Mouse (Mus musculus) neural tube, embryonic 12.5 days (tissue): ENCODE measurements around the gene Atxn7l3b. TPM values are rescaled to one million over a fixed set of nuclear protein-coding genes. Genes with fewer than 3 reads are reported as not detected.
"Not testable (repeated sequence)": the region's sequence is repeated elsewhere in the genome, so short reads cannot be mapped to it uniquely, and the experiment has no call there.

Experiments used
- ATAC-seq: fragments of 200-750 bp; cut with Nextera tagmentation; 2 replicates; pipeline ENCODE4 v1.8.0; 2017; ENCODE audit warnings: low read depth, mild to moderate bottlenecking, moderate TSS enrichment, moderate library complexity; ENCODE audit not compliant: low FRiP score
- H3K27ac ChIP-seq: fragments of 300-500 bp; sonication (generic); 2 replicates; pipeline ENCODE4 v1.5.1; 2016
- H3K27me3 ChIP-seq: fragments of 300-500 bp; sonication (generic); replicated peaks from 2 replicates; pipeline ENCODE4 v1.6.1; 2016; ENCODE audit warnings: mild to moderate bottlenecking
- H3K36me3 ChIP-seq: fragments of 300-500 bp; sonication (generic); 2 replicates; pipeline ENCODE4 v1.6.1; 2016; ENCODE audit warnings: mild to moderate bottlenecking
- H3K4me1 ChIP-seq: fragments of 300-500 bp; sonication (generic); 2 replicates; pipeline ENCODE4 v1.6.1; 2016
- H3K4me2 ChIP-seq: fragments of 300-500 bp; sonication (generic); replicated peaks from 2 replicates; pipeline ENCODE4 v1.6.1; 2016; ENCODE audit warnings: mild to moderate bottlenecking
- H3K4me3 ChIP-seq: fragments of 300-500 bp; sonication (generic); 2 replicates; pipeline ENCODE4 v1.5.1; 2016
- H3K9ac ChIP-seq: fragments of 300-500 bp; sonication (generic); 2 replicates; pipeline ENCODE4 v1.6.1; 2016; ENCODE audit warnings: mild to moderate bottlenecking
- H3K9me3 ChIP-seq: fragments of 300-500 bp; sonication (generic); 2 replicates; pipeline ENCODE4 v1.6.1; 2016; ENCODE audit warnings: mild to moderate bottlenecking
- WGBS: fragments of 180-500 bp; shearing (Covaris S2); methylation state at CpG from one replicate; pipeline ENCODE4 v1.1.7; 2016; 5-methylcytosine and 5-hydroxymethylcytosine counted together
- polyA plus RNA-seq: library from polyadenylated mRNA; unstranded; fragments of >200 nt; fragmentation: Nextera tagmentation; extraction: Ambion mirVana; gene quantifications from 2 replicates; pipeline ENCODE4 v1.2.1, GENCODE M21; 2016

The Atxn7l3b gene
- 383 and 408 TPM in 2 replicates for polyA plus RNA-seq

GRCm38 (mm10) chr10:112928452-112929221, at the start of gene Atxn7l3b:
Atxn7l3b (minus strand) TSS chr10:112929001.
- Histone ChIP-seq H3K4me3 (peak within 1 kb of the TSS; percentile 73), H3K36me3 (peaks cover 19% of the 10 kb centered on the region), H3K27me3 (no peaks in the 10 kb centered on the region), H3K9ac (peak within 1 kb of the TSS; percentile 83), H3K27ac (peak within 1 kb of the TSS; percentile 86; the same call in 1 of the 2 replicates), H3K9me3 (no peaks in the 10 kb centered on the region), H3K4me1 (peaks cover 27% of the 10 kb centered on the region), H3K4me2 (peak within 1 kb of the TSS; percentile 78)
- under 1% methylated on average over 70 of the region's 70 CpGs for WGBS
- peak; percentile 100 for ATAC-seq

DNA sequence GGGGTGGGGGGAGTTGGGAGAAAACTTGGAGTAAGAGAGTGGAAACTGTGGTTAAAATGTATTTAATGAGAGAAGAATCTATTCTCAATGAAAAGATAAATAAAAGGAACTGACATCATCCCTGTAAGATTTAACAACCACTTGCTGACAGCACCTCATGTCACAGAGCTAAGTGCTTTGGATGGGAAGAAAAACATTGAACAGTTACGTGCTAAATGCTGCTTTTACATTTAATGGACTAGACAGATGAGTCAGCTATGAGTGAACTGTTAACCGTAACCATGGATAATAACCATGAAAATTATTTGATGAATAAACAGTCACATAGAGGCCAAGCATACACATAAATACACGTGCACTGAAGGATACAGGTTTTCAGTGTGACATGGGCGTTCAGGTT, 48.8 kb upstream of the Atxn7l3b start:
- H3K9me3 ChIP-seq, result no peaks in the 10 kb centered on the region
- H3K9ac ChIP-seq, result no peak overlapping the region
- no peak for ATAC-seq
- 50% methylated on average over 4 of the region's 4 CpGs for WGBS
- no peak overlapping the region for H3K27ac ChIP-seq
- no peaks in the 10 kb centered on the region for H3K4me1 ChIP-seq
- no peaks in the 10 kb centered on the region for H3K27me3 ChIP-seq
- H3K36me3 ChIP-seq, result no peaks in the 10 kb centered on the region
- no peak overlapping the region for H3K4me3 ChIP-seq
- no peak overlapping the region for H3K4me2 ChIP-seq

GRCm38 (mm10) chr10:112973286-112974026, 44.7 kb upstream of the Atxn7l3b start:
- Histone ChIP-seq H3K4me2 (no peak overlapping the region), H3K4me3 (no peak overlapping the region), H3K27me3 (no peaks in the 10 kb centered on the region), H3K36me3 (no peaks in the 10 kb centered on the region), H3K9ac (no peak overlapping the region), H3K27ac (no peak overlapping the region), H3K4me1 (no peaks in the 10 kb centered on the region), H3K9me3 (no peaks in the 10 kb centered on the region)
- WGBS, result 79% methylated on average over 5 of the region's 5 CpGs
- ATAC-seq, result no peak

GRCm38 (mm10) chr10:112970002-112970589, 41.3 kb upstream of the Atxn7l3b start:
- ATAC-seq, result no peak
- Histone ChIP-seq H3K36me3 (no peaks in the 10 kb centered on the region), H3K4me1 (no peaks in the 10 kb centered on the region), H3K27ac (no peak overlapping the region), H3K27me3 (no peaks in the 10 kb centered on the region), H3K9ac (no peak overlapping the region), H3K4me3 (no peak overlapping the region), H3K4me2 (no peak overlapping the region), H3K9me3 (no peaks in the 10 kb centered on the region)
- WGBS, result 77% methylated on average over 2 of the region's 2 CpGs

GRCm38 (mm10) chr10:112967578-112967977, 38.8 kb upstream of the Atxn7l3b start:
- Histone ChIP-seq H3K4me2 (no peak overlapping the region), H3K4me3 (no peak overlapping the region), H3K9ac (no peak overlapping the region), H3K27ac (no peak overlapping the region), H3K4me1 (no peaks in the 10 kb centered on the region), H3K9me3 (no peaks in the 10 kb centered on the region), H3K27me3 (no peaks in the 10 kb centered on the region), H3K36me3 (no peaks in the 10 kb centered on the region)
- no peak for ATAC-seq
- WGBS, result 90% methylated on average over 2 of the region's 2 CpGs

- H3K27ac ChIP-seq, H3K9me3 ChIP-seq, H3K9ac ChIP-seq, H3K4me3 ChIP-seq, H3K4me1 ChIP-seq, H3K4me2 ChIP-seq, H3K36me3 ChIP-seq, H3K27me3 ChIP-seq, ATAC-seq: not testable (repeated sequence)
- WGBS, result 33% methylated on average over 4 of the region's 4 CpGs
Measured at GRCm38 (mm10) chr10:112962216-112962615, 33.4 kb upstream of the Atxn7l3b start.

DNA sequence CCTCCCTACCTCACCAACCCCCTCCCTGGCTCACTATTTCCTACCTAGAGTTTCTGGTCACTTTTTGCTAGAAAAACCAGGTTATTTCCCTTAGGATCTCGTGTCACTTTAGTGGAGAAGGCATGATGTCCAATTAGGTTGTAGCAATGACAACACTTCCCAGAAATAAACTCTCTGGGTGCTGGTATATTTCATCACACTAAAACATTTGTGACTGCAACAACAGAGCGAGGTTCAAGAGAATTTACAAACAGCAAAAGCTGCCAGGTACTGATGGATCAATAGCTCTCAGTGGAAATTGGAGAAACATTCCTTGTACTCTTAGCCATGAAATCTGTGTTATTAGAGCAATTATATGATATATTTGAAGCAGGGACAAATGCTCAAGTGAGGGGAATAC, 25.3 kb upstream of the Atxn7l3b start:
- H3K9me3 ChIP-seq, result no peaks in the 10 kb centered on the region
- H3K36me3 ChIP-seq, result no peaks in the 10 kb centered on the region
- WGBS, result 76% methylated on average over 2 of the region's 2 CpGs
- no peak for ATAC-seq
- H3K4me2 ChIP-seq, result no peak overlapping the region
- no peak overlapping the region for H3K9ac ChIP-seq
- H3K27ac ChIP-seq, result no peak overlapping the region
- no peaks in the 10 kb centered on the region for H3K4me1 ChIP-seq
- no peak overlapping the region for H3K4me3 ChIP-seq
- no peaks in the 10 kb centered on the region for H3K27me3 ChIP-seq

DNA sequence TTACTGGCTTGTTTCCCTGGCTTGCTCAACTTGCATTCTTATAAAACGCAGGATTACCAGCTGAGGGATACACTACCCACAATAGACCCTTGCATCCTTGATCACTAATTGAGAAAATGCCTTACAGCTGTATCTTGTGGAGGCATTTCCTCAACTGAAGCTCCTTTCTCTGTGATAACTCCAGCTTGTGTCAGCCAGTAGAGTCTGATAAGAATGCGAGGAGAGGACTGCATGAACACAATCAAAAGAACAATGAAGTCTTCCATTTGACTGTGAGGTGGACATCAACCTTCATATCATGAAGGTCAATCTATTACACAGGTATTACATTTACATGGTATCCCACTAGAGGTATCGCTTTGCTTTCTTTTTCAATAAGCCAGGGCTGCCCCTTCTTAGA, 19.7 kb upstream of the Atxn7l3b start:
- H3K36me3 ChIP-seq, result no peaks in the 10 kb centered on the region
- no peaks in the 10 kb centered on the region for H3K4me1 ChIP-seq
- H3K4me3 ChIP-seq, result no peak overlapping the region
- no peaks in the 10 kb centered on the region for H3K9me3 ChIP-seq
- no peak overlapping the region for H3K27ac ChIP-seq
- ATAC-seq, result no peak
- WGBS, result 87% methylated on average over 3 of the region's 3 CpGs
- no peak overlapping the region for H3K9ac ChIP-seq
- H3K4me2 ChIP-seq, result no peak overlapping the region
- H3K27me3 ChIP-seq, result no peaks in the 10 kb centered on the region

DNA sequence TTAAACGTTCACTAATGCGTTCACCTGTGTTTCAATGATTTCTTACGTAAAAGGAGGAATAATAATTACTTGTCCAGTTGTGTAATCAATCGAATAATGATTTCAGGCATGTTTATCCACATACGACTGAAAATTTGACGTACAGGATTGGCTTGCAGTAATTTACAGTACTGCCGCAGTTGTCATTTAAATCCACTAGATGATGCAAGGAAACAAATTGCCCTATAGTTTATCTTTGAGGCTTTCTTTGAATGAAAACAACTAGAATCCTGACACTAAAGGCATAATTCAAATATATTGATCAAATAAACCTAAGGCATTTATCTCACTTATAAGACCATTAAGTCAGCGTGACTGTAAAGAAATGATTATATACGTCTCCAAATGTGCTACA, 418 bp upstream of the Atxn7l3b start:
- H3K9me3 ChIP-seq, result no peaks in the 10 kb centered on the region
- H3K4me2 ChIP-seq, result peak overlapping the region; percentile 78
- H3K36me3 ChIP-seq, result peaks cover 19% of the 10 kb centered on the region
- ATAC-seq, result peak; percentile 25
- peak overlapping the region; percentile 83; the same call in 1 of the 2 replicates for H3K9ac ChIP-seq
- no peak overlapping the region for H3K27ac ChIP-seq
- WGBS, result 34% methylated on average over 9 of the region's 9 CpGs
- peaks cover 27% of the 10 kb centered on the region for H3K4me1 ChIP-seq
- H3K4me3 ChIP-seq, result peak overlapping the region; percentile 73
- H3K27me3 ChIP-seq, result no peaks in the 10 kb centered on the region

DNA sequence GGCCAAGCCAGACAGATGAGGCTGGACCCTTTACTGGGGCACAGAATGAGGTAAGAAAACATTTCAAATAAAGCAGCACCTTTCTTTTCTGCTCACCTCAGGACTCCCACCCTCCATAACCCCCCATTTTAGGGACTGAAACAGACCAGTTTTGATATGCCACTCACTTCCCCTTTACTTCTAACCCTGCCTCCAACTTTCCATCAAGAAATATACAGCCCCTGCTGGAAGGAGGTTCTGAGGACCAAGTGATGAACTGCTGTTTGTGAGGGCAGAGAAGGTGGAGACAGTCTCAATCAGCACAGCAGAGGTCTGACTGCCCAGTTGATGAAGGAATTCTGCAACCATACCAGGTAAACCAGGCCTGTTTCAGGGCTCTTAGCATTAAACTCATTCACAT, 1.8 kb downstream of the Atxn7l3b start:
- H3K4me1 ChIP-seq, result peaks cover 27% of the 10 kb centered on the region
- no peak overlapping the region for H3K27ac ChIP-seq
- H3K4me2 ChIP-seq, result peak overlapping the region; percentile 78
- no peaks in the 10 kb centered on the region for H3K27me3 ChIP-seq
- peak overlapping the region; percentile 73; the same call in 1 of the 2 replicates for H3K4me3 ChIP-seq
- no peak overlapping the region for H3K9ac ChIP-seq
- H3K9me3 ChIP-seq, result no peaks in the 10 kb centered on the region
- H3K36me3 ChIP-seq, result peaks cover 19% of the 10 kb centered on the region
- ATAC-seq, result no peak

DNA sequence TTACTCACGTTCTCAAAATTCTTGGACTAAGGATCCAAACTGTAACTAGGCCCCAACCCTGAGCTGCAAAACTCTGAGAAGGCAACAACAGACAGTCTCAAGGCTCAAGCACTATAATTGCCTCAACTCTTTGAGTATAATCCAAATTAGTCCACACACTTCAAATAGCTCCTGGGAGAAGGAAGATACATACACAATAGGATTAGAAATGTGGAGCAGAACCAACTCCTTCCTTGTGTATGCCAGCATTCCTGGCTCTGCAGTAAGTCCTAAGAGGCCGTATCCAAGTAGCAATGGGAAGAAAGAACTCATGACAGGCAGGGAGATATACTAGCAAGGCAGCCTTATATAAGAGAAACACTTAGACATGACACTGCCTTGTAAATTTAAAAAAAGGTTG, 2.5 kb downstream of the Atxn7l3b start:
- H3K9me3 ChIP-seq, result no peaks in the 10 kb centered on the region
- no peak overlapping the region for H3K9ac ChIP-seq
- peak overlapping the region; percentile 78 for H3K4me2 ChIP-seq
- peaks cover 19% of the 10 kb centered on the region for H3K36me3 ChIP-seq
- peaks cover 27% of the 10 kb centered on the region for H3K4me1 ChIP-seq
- ATAC-seq, result no peak
- WGBS, result 79% methylated on average over 2 of the region's 2 CpGs
- no peaks in the 10 kb centered on the region for H3K27me3 ChIP-seq
- peak overlapping the region; percentile 18; the same call in 1 of the 2 replicates for H3K4me3 ChIP-seq
- no peak overlapping the region for H3K27ac ChIP-seq

GRCm38 (mm10) chr10:112916575-112917190, 12.1 kb downstream of the Atxn7l3b start:
- Histone ChIP-seq H3K27me3 (no peaks in the 10 kb centered on the region), H3K27ac (no peak overlapping the region), H3K4me2 (no peak overlapping the region), H3K9ac (no peak overlapping the region), H3K9me3 (no peaks in the 10 kb centered on the region), H3K4me1 (no peaks in the 10 kb centered on the region), H3K4me3 (no peak overlapping the region), H3K36me3 (no peaks in the 10 kb centered on the region)
- ATAC-seq, result no peak
- WGBS, result 83% methylated on average over 5 of the region's 5 CpGs
